Mouse (Mus musculus) hindbrain, embryonic 10.5 days (tissue): ENCODE results near the gene Plekhh2. TPM values are rescaled to one million over a fixed set of nuclear protein-coding genes. Genes with fewer than 3 reads are reported as not detected.

ENCODE experiments used
- DNase-seq: peaks from one replicate; pipeline ENCODE4 v3.0.0-alpha.2; 2017; ENCODE audit warnings: low spot score
- H3K27ac ChIP-seq: fragments of 300-500 bp; sonication (generic); 2 replicates; pipeline ENCODE4 v1.5.1; 2016; ENCODE audit warnings: mild to moderate bottlenecking, moderate library complexity
- H3K27me3 ChIP-seq: fragments of 300-500 bp; sonication (generic); 2 replicates; pipeline ENCODE4 v1.6.1; 2016; ENCODE audit warnings: mild to moderate bottlenecking; ENCODE audit not compliant: poor library complexity, insufficient read depth, severe bottlenecking
- H3K36me3 ChIP-seq: fragments of 300-500 bp; sonication (generic); 2 replicates; pipeline ENCODE4 v1.6.1; 2016; ENCODE audit warnings: mild to moderate bottlenecking, moderate library complexity
- H3K4me1 ChIP-seq: fragments of 300-500 bp; sonication (generic); replicated peaks from 2 replicates; pipeline ENCODE4 v1.6.1; 2016; ENCODE audit warnings: mild to moderate bottlenecking
- H3K4me3 ChIP-seq: fragments of 300-500 bp; sonication (generic); 2 replicates; pipeline ENCODE4 v1.5.1; 2016; ENCODE audit warnings: mild to moderate bottlenecking, moderate library complexity
- H3K9me3 ChIP-seq: fragments of 300-500 bp; sonication (generic); 2 replicates; pipeline ENCODE4 v1.6.1; 2016; ENCODE audit warnings: mild to moderate bottlenecking, moderate library complexity
- WGBS: fragments of 180-500 bp; shearing (Covaris S2); methylation state at CpG from one replicate; pipeline ENCODE4 v1.1.7; 2016; 5-methylcytosine and 5-hydroxymethylcytosine counted together
- polyA plus RNA-seq: library from polyadenylated mRNA; unstranded; fragments of >200 nt; fragmentation: Nextera tagmentation; extraction: Ambion mirVana; gene quantifications from 2 replicates; pipeline ENCODE4 v1.2.1, GENCODE M21; 2016

The Plekhh2 gene
- polyA plus RNA-seq, 1 experiment from 2014 or later = 3.1 TPM

DNA sequence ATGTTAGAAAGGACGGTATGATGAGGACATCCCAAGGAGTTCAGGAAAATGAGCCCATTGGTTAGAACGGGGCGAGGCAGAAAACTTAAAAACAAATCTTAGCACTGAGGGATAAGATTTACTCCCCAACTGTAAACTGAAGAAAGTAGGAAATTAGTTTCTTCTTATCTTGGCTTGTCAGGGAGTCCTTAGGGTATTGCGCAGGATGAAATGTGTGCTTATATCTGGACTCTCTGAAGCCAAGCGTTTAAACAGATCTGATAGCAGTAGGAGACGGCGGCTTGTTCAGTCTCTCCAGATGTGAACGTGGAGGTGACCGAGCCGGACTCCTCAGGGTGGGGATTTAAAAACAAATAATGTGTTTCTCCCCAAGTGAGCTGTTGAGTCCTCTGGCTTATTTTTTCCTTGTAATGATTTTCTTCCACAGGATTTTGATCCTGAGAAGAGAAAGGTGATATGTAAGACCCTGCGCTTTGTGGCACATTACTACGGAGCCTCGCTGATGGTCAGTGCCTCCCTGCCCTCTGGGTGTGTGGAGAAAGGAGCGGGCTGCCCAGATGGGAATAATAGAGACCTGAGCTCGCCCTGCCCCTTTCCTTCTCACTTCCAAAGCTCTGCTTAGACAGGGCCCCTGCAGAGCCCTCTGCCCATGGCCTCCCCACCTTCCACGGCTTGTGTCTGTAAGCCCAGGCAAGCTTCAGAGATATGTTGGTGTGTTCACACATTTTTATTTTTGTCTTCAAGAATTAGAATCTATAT is 132.8 kb downstream of the Plekhh2 start:
- peak overlapping the region; percentile 70 for H3K27ac ChIP-seq
- no peaks in the 10 kb centered on the region for H3K9me3 ChIP-seq
- WGBS = 58% methylated on average over 16 of the region's 16 CpGs
- no peak overlapping the region for H3K4me3 ChIP-seq
- no peak for DNase-seq
- no peaks in the 10 kb centered on the region for H3K36me3 ChIP-seq
- H3K27me3 ChIP-seq = no peaks in the 10 kb centered on the region
- H3K4me1 ChIP-seq = peaks cover 40% of the 10 kb centered on the region

- H3K27me3 ChIP-seq = no peaks in the 10 kb centered on the region
- DNase-seq = no peak
- no peak overlapping the region for H3K4me3 ChIP-seq
- no peaks in the 10 kb centered on the region for H3K36me3 ChIP-seq
- H3K9me3 ChIP-seq = no peaks in the 10 kb centered on the region
- peaks cover 35% of the 10 kb centered on the region for H3K4me1 ChIP-seq
- H3K27ac ChIP-seq = peak overlapping the region; percentile 70; the same call in 1 of the 2 replicates
- WGBS = 34% methylated on average over 9 of the region's 9 CpGs
Measured at GRCm38 (mm10) chr17:84645119-84645518, 133.4 kb downstream of the Plekhh2 start.

DNA sequence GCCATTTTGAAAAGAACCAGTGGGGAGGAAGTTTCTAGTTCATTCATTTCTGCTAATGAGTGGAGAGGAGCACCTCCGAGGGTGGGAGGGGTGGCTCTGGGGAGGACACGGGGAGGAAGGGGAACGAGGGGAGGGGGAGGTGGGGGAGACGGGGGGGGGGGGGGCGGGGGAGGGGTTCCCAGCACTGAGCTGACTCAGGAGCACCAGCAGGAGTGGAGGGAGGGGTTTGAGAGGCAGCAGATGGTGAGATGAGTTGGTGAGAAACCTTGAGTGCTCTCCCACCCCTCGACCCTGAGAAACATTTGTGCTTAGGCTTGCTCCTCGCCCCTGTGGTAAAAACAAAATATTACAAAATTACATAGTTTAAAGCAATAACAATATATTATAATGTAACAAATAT is 134.2 kb downstream of the Plekhh2 start:
- 32% methylated on average over 4 of the region's 7 CpGs for WGBS
- Histone ChIP-seq H3K4me3 (no peak overlapping the region), H3K27me3 (no peaks in the 10 kb centered on the region), H3K27ac (no peak overlapping the region), H3K36me3 (no peaks in the 10 kb centered on the region), H3K9me3 (no peaks in the 10 kb centered on the region), H3K4me1 (peaks cover 33% of the 10 kb centered on the region)
- DNase-seq = peak; percentile 47

GRCm38 (mm10) chr17:84646477-84646876 is 134.8 kb downstream of the Plekhh2 start:
- H3K4me1 ChIP-seq = peaks cover 33% of the 10 kb centered on the region
- H3K36me3 ChIP-seq = 0 out of 2 replicates have a peak, but pooled peaks cover 2% of the 10 kb centered on the region
- 66% methylated on average over 2 of the region's 2 CpGs for WGBS
- H3K27ac ChIP-seq = peak overlapping the region; percentile 20; the same call in 1 of the 2 replicates
- DNase-seq = no peak
- H3K27me3 ChIP-seq = no peaks in the 10 kb centered on the region
- no peak overlapping the region for H3K4me3 ChIP-seq
- H3K9me3 ChIP-seq = no peaks in the 10 kb centered on the region

DNA sequence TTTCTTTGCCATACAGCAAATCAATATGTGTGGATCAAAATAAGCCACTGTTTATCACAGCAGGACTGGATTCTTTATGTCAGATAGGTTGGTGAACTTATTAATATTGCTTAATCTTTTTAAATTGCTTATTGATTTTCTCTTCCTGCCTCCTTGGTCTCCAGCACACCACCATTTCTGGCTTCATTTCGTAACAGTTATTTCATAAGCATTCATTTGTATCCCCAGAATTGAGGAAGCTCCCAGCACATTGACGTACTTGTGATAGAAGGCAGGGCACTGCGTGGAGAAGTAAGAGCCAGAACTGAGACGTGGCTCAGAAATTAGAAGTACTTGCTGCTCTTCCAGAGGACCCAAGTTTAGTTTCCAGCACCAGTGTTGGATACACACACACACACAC is 135.9 kb downstream of the Plekhh2 start:
- no peak overlapping the region for H3K27ac ChIP-seq
- DNase-seq = no peak
- 83% methylated on average over 4 of the region's 4 CpGs for WGBS
- H3K4me3 ChIP-seq = no peak overlapping the region
- no peaks in the 10 kb centered on the region for H3K9me3 ChIP-seq
- H3K27me3 ChIP-seq = no peaks in the 10 kb centered on the region
- H3K36me3 ChIP-seq = 0 out of 2 replicates have a peak, but pooled peaks cover 3% of the 10 kb centered on the region
- peaks cover 33% of the 10 kb centered on the region for H3K4me1 ChIP-seq

- Histone ChIP-seq H3K4me1 (peaks cover 12% of the 10 kb centered on the region), H3K36me3 (peaks cover 7% of the 10 kb centered on the region; the same call in 1 of the 2 replicates), H3K4me3 (no peak overlapping the region), H3K9me3 (no peaks in the 10 kb centered on the region), H3K27me3 (no peaks in the 10 kb centered on the region), H3K27ac (no peak overlapping the region)
- no peak for DNase-seq
- WGBS = 91% methylated on average over 9 of the region's 9 CpGs
Measured at GRCm38 (mm10) chr17:84650302-84651017, 138.8 kb downstream of the Plekhh2 start.

DNA sequence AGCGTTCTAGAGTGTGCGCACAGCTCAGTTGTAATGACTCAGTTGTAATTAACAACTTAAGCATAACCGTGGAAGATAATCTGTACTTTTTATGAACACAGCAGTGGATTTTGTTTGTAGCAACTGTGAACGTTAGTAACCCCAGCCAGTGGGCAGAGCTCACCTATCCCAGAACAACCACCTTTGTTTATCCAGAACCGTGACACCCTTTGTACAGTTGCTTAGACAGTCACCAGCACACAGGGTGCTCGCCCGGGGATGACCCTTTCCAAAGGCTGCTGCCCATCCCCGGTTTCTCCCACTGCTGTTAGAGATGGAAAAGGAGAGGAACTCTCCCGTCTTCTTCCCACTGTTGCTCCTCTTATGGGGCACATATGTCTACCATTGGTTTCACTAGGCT is 141.8 kb downstream of the Plekhh2 start:
- peaks cover 7% of the 10 kb centered on the region; the same call in 1 of the 2 replicates for H3K36me3 ChIP-seq
- WGBS = 93% methylated on average over 9 of the region's 9 CpGs
- H3K9me3 ChIP-seq = no peaks in the 10 kb centered on the region
- H3K4me3 ChIP-seq = no peak overlapping the region
- peaks cover 26% of the 10 kb centered on the region for H3K4me1 ChIP-seq
- H3K27me3 ChIP-seq = no peaks in the 10 kb centered on the region
- no peak overlapping the region for H3K27ac ChIP-seq
- no peak for DNase-seq

DNA sequence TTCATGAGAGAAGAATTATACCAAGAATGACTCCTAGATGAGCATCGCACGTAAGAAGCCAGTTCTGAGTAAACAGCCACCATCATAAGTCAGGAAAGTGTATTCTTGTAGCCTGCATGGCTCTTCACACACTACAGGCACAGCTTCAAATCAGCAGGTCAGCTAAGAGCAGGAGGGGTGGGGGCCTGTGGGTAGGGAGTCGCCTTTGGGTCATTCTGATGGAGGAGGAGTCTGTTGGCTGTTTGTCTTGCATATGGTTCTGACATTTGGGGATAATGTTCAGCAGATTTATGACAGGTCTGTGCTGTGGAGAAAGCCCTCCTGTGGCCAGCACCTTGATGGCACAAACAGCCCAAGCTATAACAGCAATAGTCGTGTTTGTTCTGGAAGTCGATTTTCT is 144.5 kb downstream of the Plekhh2 start:
- H3K9me3 ChIP-seq = no peaks in the 10 kb centered on the region
- peak overlapping the region; percentile 1; the same call in 1 of the 2 replicates for H3K27ac ChIP-seq
- no peak overlapping the region for H3K4me3 ChIP-seq
- DNase-seq = no peak
- H3K27me3 ChIP-seq = no peaks in the 10 kb centered on the region
- WGBS = 73% methylated on average over 5 of the region's 5 CpGs
- peaks cover 32% of the 10 kb centered on the region for H3K4me1 ChIP-seq
- H3K36me3 ChIP-seq = peaks cover 7% of the 10 kb centered on the region; the same call in 1 of the 2 replicates

DNA sequence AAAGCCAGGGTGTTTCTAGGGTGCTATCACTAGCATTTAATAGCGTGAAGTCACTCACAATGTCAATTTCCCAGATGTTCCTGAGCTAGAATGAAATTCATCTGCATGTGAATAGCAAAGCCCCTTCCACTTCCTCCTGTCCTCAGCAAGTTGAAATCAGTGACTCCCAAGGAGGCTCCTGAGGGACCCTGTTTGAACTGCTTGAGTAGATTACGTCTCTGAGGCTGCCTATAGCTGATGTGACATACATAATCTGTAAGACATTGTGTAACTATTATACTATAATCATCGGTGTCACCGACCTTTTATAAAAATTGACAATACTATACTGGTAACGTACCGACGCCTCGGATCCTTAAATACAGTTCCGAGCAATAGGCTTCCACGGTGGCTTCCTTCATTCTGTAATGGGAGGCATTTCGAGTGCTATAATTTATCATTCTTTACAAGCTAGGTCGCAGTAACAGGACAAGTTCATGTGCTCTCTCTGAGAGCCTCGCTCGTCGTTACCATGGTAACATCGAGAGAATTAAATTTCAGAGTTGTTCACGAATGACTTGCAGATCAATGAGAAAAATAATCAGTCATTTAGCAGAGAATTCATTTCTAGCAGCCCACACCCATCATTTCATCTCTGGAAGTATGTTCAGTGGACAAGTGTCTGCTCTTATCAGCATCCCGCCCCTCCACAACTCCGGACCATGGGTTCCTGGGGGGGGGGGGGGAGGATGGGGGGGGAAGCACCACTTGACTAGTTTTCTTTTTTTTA is 145.1 kb downstream of the Plekhh2 start:
- Histone ChIP-seq H3K36me3 (peaks cover 4% of the 10 kb centered on the region; the same call in 1 of the 2 replicates), H3K27ac (0 out of 2 replicates have a peak overlapping the region, but pooled peaks have one; percentile 1), H3K4me3 (no peak overlapping the region), H3K4me1 (peaks cover 34% of the 10 kb centered on the region), H3K27me3 (no peaks in the 10 kb centered on the region), H3K9me3 (no peaks in the 10 kb centered on the region)
- no peak for DNase-seq
- WGBS = 74% methylated on average over 19 of the region's 19 CpGs

GRCm38 (mm10) chr17:84657422-84657732 is 145.7 kb downstream of the Plekhh2 start:
- Histone ChIP-seq H3K4me3 (no peak overlapping the region), H3K27ac (0 out of 2 replicates have a peak overlapping the region, but pooled peaks have one; percentile 35), H3K4me1 (peaks cover 39% of the 10 kb centered on the region), H3K36me3 (peaks cover 4% of the 10 kb centered on the region; the same call in 1 of the 2 replicates), H3K27me3 (no peaks in the 10 kb centered on the region), H3K9me3 (no peaks in the 10 kb centered on the region)
- DNase-seq = no peak
- WGBS = 69% methylated on average over 3 of the region's 3 CpGs

DNA sequence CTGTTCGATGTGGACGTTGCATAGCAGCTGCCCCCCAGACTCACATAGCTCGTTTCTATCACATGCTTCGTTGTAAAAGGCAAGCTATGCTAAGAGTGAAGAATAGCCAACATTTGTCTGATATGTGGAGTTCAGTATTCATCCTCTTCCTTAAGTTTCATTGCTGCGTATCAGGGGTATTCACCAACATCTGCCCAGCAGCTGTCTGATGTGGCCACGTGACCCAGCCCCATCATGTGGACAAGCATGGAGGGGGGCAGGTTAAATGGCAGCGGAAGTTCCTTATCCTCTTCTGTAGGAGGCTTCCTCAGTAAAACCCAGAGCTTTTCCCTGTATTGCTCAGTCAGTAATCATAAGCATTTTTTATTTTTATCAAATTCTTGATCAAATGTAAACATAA is 146.1 kb downstream of the Plekhh2 start:
- Histone ChIP-seq H3K4me3 (no peak overlapping the region), H3K9me3 (no peaks in the 10 kb centered on the region), H3K27me3 (no peaks in the 10 kb centered on the region), H3K36me3 (peaks cover 4% of the 10 kb centered on the region; the same call in 1 of the 2 replicates), H3K4me1 (peaks cover 39% of the 10 kb centered on the region), H3K27ac (0 out of 2 replicates have a peak overlapping the region, but pooled peaks have one; percentile 35)
- WGBS = 67% methylated on average over 7 of the region's 7 CpGs
- peak; percentile 44 for DNase-seq

DNA sequence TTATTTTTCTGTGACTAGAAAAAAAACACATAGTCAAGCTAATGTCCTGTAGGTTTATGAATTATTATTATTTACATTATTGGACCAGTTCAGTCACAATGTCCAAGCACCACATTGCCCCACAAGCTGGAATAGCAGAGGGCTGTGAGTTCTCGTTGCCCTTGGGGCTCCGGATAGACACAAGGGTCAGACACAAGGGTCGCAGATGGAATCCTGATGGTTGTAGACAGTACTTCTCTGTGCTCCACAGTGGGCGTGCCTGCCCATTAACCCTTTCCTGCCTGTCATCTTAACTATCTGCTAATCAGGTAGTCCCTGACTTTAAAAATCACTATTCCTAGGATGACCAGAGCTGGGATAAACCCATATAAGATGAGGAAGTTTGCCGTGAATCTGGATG is 146.5 kb downstream of the Plekhh2 start:
- DNase-seq = peak; percentile 53
- peaks cover 39% of the 10 kb centered on the region for H3K4me1 ChIP-seq
- H3K27ac ChIP-seq = no peak overlapping the region
- H3K36me3 ChIP-seq = peaks cover 4% of the 10 kb centered on the region; the same call in 1 of the 2 replicates
- WGBS = 37% methylated on average over 5 of the region's 5 CpGs
- no peaks in the 10 kb centered on the region for H3K9me3 ChIP-seq
- H3K4me3 ChIP-seq = no peak overlapping the region
- no peaks in the 10 kb centered on the region for H3K27me3 ChIP-seq
